Mouse (Mus musculus): ENCODE data around the gene Aqp3. TPM values are rescaled to one million over a fixed set of nuclear protein-coding genes. Genes with fewer than 3 reads are reported as not detected.

Gene Aqp3
- polyA plus RNA-seq, 1 experiment from 2014 or later = 13.8 TPM

DNA sequence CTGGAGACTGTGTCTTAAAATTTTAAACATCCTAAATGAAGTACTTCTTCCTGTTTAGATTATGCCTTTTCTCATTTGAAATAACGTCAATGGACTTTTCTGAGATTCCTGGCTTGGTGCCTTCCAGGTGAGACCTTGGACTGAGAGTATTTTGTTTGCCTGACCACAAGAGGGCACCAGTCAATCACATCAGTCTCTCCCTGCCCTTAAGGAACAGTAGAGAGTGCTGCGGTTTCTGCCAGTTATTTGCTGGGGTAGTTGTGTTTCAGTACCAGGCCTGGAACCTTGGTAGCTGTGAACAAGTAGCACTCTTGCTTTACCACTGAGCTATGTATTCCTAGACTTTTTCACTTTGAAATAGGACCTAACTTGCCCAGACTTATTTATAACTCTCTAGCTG lies 31.4 kb upstream of the Aqp3 start:
- H3K27ac ChIP-seq = peak overlapping the region; percentile 96

DNA sequence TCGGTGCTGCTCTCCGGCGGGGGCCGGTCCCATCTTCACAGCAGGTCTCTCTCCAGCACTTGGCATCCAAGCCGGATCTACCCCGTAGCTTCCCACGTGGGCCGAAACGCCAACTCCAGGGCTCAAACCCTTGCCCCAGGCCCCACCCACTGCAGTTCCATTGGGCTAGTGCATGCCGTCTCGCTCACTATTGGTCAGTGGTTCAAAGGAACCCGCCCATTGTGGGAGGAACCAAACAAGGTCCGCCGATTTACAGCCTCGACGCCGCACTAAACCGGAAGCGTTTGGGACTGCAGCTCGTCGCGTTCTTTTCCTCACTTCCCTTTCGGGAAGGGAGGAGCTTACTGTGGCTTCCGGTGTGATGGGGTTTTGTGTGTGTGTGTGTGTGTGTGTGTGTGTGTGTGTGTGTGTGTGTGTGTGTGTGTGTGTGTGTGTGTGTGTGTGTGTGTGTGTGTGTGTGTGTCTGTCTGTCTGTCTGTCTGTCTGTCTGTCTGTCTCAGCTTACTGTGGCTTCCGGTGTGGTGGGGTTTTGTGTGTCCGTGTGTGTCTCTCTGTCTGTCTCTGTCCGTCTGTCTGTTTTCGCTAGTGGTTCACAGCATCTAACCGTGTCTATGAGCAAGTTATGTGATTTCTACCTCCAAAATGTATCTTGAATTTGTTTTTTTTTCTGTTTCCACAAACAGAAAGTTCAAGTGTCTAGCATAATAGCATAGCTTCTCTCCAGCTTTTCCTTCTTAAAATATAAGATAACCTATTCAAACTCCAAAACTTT lies 26.4 kb upstream of the Aqp3 start, which contains the start of gene Nol6:
Nol6 (minus strand) TSS at position 276 of the 772 bp plus-strand sequence.
- WGBS (ENCODE audit: insufficient replicate concordance) = under 1% methylated on average over 29 of the region's 29 CpGs
- peak; percentile 99 for ATAC-seq (ENCODE audit: low read depth)
- peak within 1 kb of the TSS; percentile 74 for H3K4me3 ChIP-seq (replicated peaks)
- peak within 1 kb of the TSS; percentile 74 for H3K9ac ChIP-seq
- peak within 1 kb of the TSS; percentile 68 for H3K27ac ChIP-seq
- H3K4me1 ChIP-seq (replicated peaks) = peaks cover 17% of the 10 kb centered on the region
- no peaks in the 10 kb centered on the region for H3K27me3 ChIP-seq
- DNase-seq = peak; percentile 99
- peaks cover 36% of the 10 kb centered on the region for H3K36me3 ChIP-seq
- peak within 1 kb of the TSS; percentile 90 for H3K4me2 ChIP-seq
- H3K9me3 ChIP-seq (replicated peaks) = no peaks in the 10 kb centered on the region

More for the DNA sequence above, 31.4 kb upstream of the Aqp3 start:
- peaks cover 50% of the 10 kb centered on the region for H3K4me1 ChIP-seq (replicated peaks)
- no peaks in the 10 kb centered on the region for H3K36me3 ChIP-seq
- peak; percentile 71 for DNase-seq
- no peaks in the 10 kb centered on the region for H3K27me3 ChIP-seq
- H3K9me3 ChIP-seq (replicated peaks) = no peaks in the 10 kb centered on the region
- H3K4me2 ChIP-seq = peak overlapping the region; percentile 61
- peak; percentile 81 for ATAC-seq (ENCODE audit: low read depth)
- 1% methylated on average over 2 of the region's 2 CpGs for WGBS (ENCODE audit: insufficient replicate concordance)
- peak overlapping the region; percentile 71 for H3K9ac ChIP-seq
- H3K4me3 ChIP-seq (replicated peaks) = peak overlapping the region; percentile 25

- H3K27ac ChIP-seq = no peak overlapping the region
- no peaks in the 10 kb centered on the region for H3K27me3 ChIP-seq
- 60% methylated on average over 11 of the region's 11 CpGs for WGBS (ENCODE audit: insufficient replicate concordance)
- peak; percentile 52 for DNase-seq
- H3K36me3 ChIP-seq = peaks cover 91% of the 10 kb centered on the region
- no peak overlapping the region for H3K9ac ChIP-seq
- peaks cover 12% of the 10 kb centered on the region for H3K4me1 ChIP-seq (replicated peaks)
- no peak overlapping the region for H3K4me3 ChIP-seq (replicated peaks)
- no peaks in the 10 kb centered on the region for H3K9me3 ChIP-seq (replicated peaks)
- H3K4me2 ChIP-seq = no peak overlapping the region
- peak; percentile 43 for ATAC-seq (ENCODE audit: low read depth)
Measured at GRCm38 (mm10) chr4:41118706-41119292, 20.8 kb upstream of the Aqp3 start.

GRCm38 (mm10) chr4:41116817-41117216 lies 18.8 kb upstream of the Aqp3 start:
- DNase-seq = no peak
- no peak overlapping the region for H3K27ac ChIP-seq
- 70% methylated on average over 3 of the region's 3 CpGs for WGBS (ENCODE audit: insufficient replicate concordance)
- no peaks in the 10 kb centered on the region for H3K4me1 ChIP-seq (replicated peaks)
- no peak for ATAC-seq (ENCODE audit: low read depth)
- no peak overlapping the region for H3K4me3 ChIP-seq (replicated peaks)
- no peak overlapping the region for H3K9ac ChIP-seq
- H3K27me3 ChIP-seq = no peaks in the 10 kb centered on the region
- H3K9me3 ChIP-seq (replicated peaks) = no peaks in the 10 kb centered on the region
- no peak overlapping the region for H3K4me2 ChIP-seq
- H3K36me3 ChIP-seq = peaks cover 82% of the 10 kb centered on the region

- no peak for ATAC-seq (ENCODE audit: low read depth)
- Histone ChIP-seq H3K4me3 (replicated peaks) (no peak overlapping the region), H3K4me2 (no peak overlapping the region), H3K36me3 (peaks cover 72% of the 10 kb centered on the region), H3K27ac (no peak overlapping the region; the same call in 1 of the 2 replicates), H3K9me3 (replicated peaks) (no peaks in the 10 kb centered on the region), H3K9ac (no peak overlapping the region), H3K27me3 (no peaks in the 10 kb centered on the region), H3K4me1 (replicated peaks) (no peaks in the 10 kb centered on the region)
- WGBS (ENCODE audit: insufficient replicate concordance) = 87% methylated on average over 15 of the region's 15 CpGs
- DNase-seq = no peak
Measured at GRCm38 (mm10) chr4:41115793-41116192, 17.8 kb upstream of the Aqp3 start.

DNA sequence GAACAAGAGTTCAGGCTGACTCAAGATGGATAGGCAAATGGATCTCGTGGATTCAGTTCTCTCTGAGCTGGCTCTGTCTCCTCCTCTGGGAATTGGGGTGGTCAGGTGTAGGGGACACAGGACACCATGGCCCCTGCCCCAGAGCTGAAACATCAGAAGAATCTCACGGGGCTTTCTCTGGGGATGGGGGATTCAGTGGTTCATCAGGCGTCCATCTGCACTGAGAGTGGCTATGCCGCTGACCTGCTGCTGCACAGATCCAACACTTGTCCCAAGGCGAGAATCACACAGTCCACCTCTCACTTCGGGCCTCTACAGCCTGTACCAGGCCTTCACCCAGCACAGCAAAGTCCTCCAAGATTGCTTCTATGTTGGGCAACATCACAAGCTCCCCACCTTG lies 17.1 kb upstream of the Aqp3 start:
- H3K9me3 ChIP-seq (replicated peaks) = no peaks in the 10 kb centered on the region
- H3K4me2 ChIP-seq = no peak overlapping the region
- H3K27me3 ChIP-seq = no peaks in the 10 kb centered on the region
- H3K36me3 ChIP-seq = peaks cover 65% of the 10 kb centered on the region
- no peak for DNase-seq
- H3K4me3 ChIP-seq (replicated peaks) = no peak overlapping the region
- ATAC-seq (ENCODE audit: low read depth) = no peak
- H3K9ac ChIP-seq = no peak overlapping the region
- 81% methylated on average over 6 of the region's 6 CpGs for WGBS (ENCODE audit: insufficient replicate concordance)
- H3K27ac ChIP-seq = no peak overlapping the region
- H3K4me1 ChIP-seq (replicated peaks) = no peaks in the 10 kb centered on the region

GRCm38 (mm10) chr4:41114358-41115070 lies 16.5 kb upstream of the Aqp3 start:
- H3K36me3 ChIP-seq = peaks cover 59% of the 10 kb centered on the region

DNA sequence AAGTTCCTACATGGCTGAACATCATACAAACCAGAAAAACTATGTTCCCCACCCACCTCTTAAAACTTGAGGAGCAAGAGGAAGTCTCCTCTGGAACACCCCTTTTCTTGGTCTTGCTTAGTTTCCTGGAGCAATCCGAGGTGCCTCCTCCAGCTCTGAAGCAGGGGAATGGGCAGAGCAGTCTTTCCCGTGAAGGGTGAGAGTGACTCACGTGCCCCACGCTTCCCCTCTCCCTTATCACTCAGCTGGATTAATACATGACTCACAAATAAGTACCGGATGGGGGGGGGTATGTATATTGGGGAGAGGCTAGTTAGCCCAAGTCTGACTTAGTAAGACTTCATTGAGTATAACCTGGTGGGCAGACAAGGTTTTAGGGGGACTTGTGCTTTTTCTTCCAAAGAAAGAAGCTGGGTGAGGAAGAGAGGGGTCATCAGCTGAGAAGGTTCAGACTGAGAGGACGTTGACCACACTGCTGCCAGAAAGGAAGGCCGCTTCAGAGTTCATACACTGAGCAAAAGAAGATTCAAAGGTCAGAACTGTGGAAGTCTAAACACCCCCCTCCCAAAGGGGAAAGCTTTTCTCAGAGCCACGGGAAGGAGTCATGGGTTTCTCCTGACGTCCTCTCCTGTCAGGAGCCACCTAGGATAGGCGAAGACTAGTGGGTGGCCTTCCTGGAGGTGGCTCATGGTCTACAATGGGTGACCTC lies 10.9 kb upstream of the Aqp3 start:
- DNase-seq = no peak
- Histone ChIP-seq H3K4me1 (replicated peaks) (no peaks in the 10 kb centered on the region), H3K9ac (no peak overlapping the region), H3K27me3 (no peaks in the 10 kb centered on the region), H3K4me3 (replicated peaks) (no peak overlapping the region), H3K27ac (0 out of 2 replicates have a peak overlapping the region, but pooled peaks have one; percentile 20), H3K9me3 (replicated peaks) (no peaks in the 10 kb centered on the region), H3K36me3 (peaks cover 3% of the 10 kb centered on the region), H3K4me2 (no peak overlapping the region)
- 54% methylated on average over 10 of the region's 10 CpGs for WGBS (ENCODE audit: insufficient replicate concordance)
- no peak for ATAC-seq (ENCODE audit: low read depth)

More at GRCm38 (mm10) chr4:41114358-41115070, 16.5 kb upstream of the Aqp3 start:
- no peak for DNase-seq
- no peak for ATAC-seq (ENCODE audit: low read depth)
- no peaks in the 10 kb centered on the region for H3K27me3 ChIP-seq
- H3K4me2 ChIP-seq = no peak overlapping the region
- H3K9ac ChIP-seq = no peak overlapping the region
- H3K4me1 ChIP-seq (replicated peaks) = no peaks in the 10 kb centered on the region
- 0 out of 2 replicates have a peak overlapping the region, but pooled peaks have one; percentile 9 for H3K27ac ChIP-seq
- no peaks in the 10 kb centered on the region for H3K9me3 ChIP-seq (replicated peaks)
- H3K4me3 ChIP-seq (replicated peaks) = no peak overlapping the region
- 85% methylated on average over 9 of the region's 9 CpGs for WGBS (ENCODE audit: insufficient replicate concordance)

- H3K4me3 ChIP-seq (replicated peaks) = no peak overlapping the region
- no peak for DNase-seq
- H3K27me3 ChIP-seq = peaks cover 3% of the 10 kb centered on the region; the same call in 1 of the 2 replicates
- H3K36me3 ChIP-seq = no peaks in the 10 kb centered on the region
- H3K9ac ChIP-seq = no peak overlapping the region
- no peaks in the 10 kb centered on the region for H3K9me3 ChIP-seq (replicated peaks)
- no peak overlapping the region for H3K27ac ChIP-seq
- H3K4me2 ChIP-seq = no peak overlapping the region
- no peaks in the 10 kb centered on the region for H3K4me1 ChIP-seq (replicated peaks)
- ATAC-seq (ENCODE audit: low read depth) = no peak
- 57% methylated on average over 4 of the region's 4 CpGs for WGBS (ENCODE audit: insufficient replicate concordance)
Measured at GRCm38 (mm10) chr4:41107440-41107839, 9.5 kb upstream of the Aqp3 start.

GRCm38 (mm10) chr4:41102901-41103300 lies 4.9 kb upstream of the Aqp3 start:
- Histone ChIP-seq H3K27ac (no peak overlapping the region), H3K4me2 (no peak overlapping the region), H3K9me3 (replicated peaks) (no peaks in the 10 kb centered on the region), H3K27me3 (peaks cover 42% of the 10 kb centered on the region), H3K4me1 (replicated peaks) (peaks cover 10% of the 10 kb centered on the region), H3K4me3 (replicated peaks) (no peak overlapping the region), H3K36me3 (no peaks in the 10 kb centered on the region), H3K9ac (no peak overlapping the region)
- DNase-seq (no peak), ATAC-seq (ENCODE audit: low read depth) (no peak)

GRCm38 (mm10) chr4:41100986-41101385 lies 3.0 kb upstream of the Aqp3 start:
- Histone ChIP-seq H3K27ac (no peak overlapping the region), H3K4me1 (replicated peaks) (peaks cover 29% of the 10 kb centered on the region), H3K4me3 (replicated peaks) (no peak overlapping the region), H3K36me3 (no peaks in the 10 kb centered on the region), H3K9ac (no peak overlapping the region), H3K4me2 (no peak overlapping the region), H3K9me3 (replicated peaks) (no peaks in the 10 kb centered on the region), H3K27me3 (peaks cover 52% of the 10 kb centered on the region)
- WGBS (ENCODE audit: insufficient replicate concordance) = 44% methylated on average over 1 of the region's 1 CpGs
- ATAC-seq (ENCODE audit: low read depth) (no peak), DNase-seq (no peak)
